Mouse (Mus musculus): ENCODE measurements at regions not wholly inside any gene's neighbourhood (a gene's known extent, or its start where the extent isn't known, plus 50 kb on each side); places are given as distances from the start of the nearest gene placed in this dataset.

- in situ Hi-C loops (cut with MboI; ENCODE audit: unreplicated experiment in 2 of 2): no loop called here
Measured at GRCm38 (mm10) chr6:117407953-117408352, 239.6 kb downstream of the Cxcl12 start.

GRCm38 (mm10) chr6:117408971-117409783 is 240.8 kb downstream of the Cxcl12 start:
- in situ Hi-C loops (cut with MboI; ENCODE audit: unreplicated experiment in 2 of 2): no loop called here

- in situ Hi-C loops (cut with MboI; ENCODE audit: unreplicated experiment in 2 of 2): no loop called here
Measured at GRCm38 (mm10) chr6:117414926-117415325, 246.6 kb downstream of the Cxcl12 start.

GRCm38 (mm10) chr6:117415901-117416300 is 247.6 kb downstream of the Cxcl12 start:
- in situ Hi-C loops (cut with MboI; ENCODE audit: unreplicated experiment in 2 of 2): no loop called here

- in situ Hi-C loops (cut with MboI; ENCODE audit: unreplicated experiment in 2 of 2): no loop called here
Measured at GRCm38 (mm10) chr6:117416461-117416860, 248.1 kb downstream of the Cxcl12 start.

GRCm38 (mm10) chr6:117422846-117423573 is 254.7 kb downstream of the Cxcl12 start:
- in situ Hi-C loops (cut with MboI; ENCODE audit: unreplicated experiment in 2 of 2): no loop called here

- in situ Hi-C loops (cut with MboI; ENCODE audit: unreplicated experiment in 2 of 2): no loop called here
Measured at GRCm38 (mm10) chr6:117426363-117426762, 258.0 kb downstream of the Cxcl12 start.

GRCm38 (mm10) chr6:117427351-117428142 is 259.2 kb downstream of the Cxcl12 start:
- in situ Hi-C loops (cut with MboI; ENCODE audit: unreplicated experiment in 2 of 2): no loop called here

- in situ Hi-C loops (cut with MboI; ENCODE audit: unreplicated experiment in 2 of 2): no loop called here
Measured at GRCm38 (mm10) chr6:117428441-117428840, 260.1 kb downstream of the Cxcl12 start.

GRCm38 (mm10) chr6:117430876-117431781 is 262.8 kb downstream of the Cxcl12 start:
- in situ Hi-C loops (cut with MboI; ENCODE audit: unreplicated experiment in 2 of 2): no loop called here

- in situ Hi-C loops (cut with MboI; ENCODE audit: unreplicated experiment in 2 of 2): no loop called here
Measured at GRCm38 (mm10) chr6:117436851-117437250, 268.5 kb downstream of the Cxcl12 start.

GRCm38 (mm10) chr6:117437411-117438101 is 269.2 kb downstream of the Cxcl12 start:
- in situ Hi-C loops (cut with MboI; ENCODE audit: unreplicated experiment in 2 of 2): no loop called here

GRCm38 (mm10) chr6:117448652-117449051 is 280.3 kb downstream of the Cxcl12 start:
- in situ Hi-C loops (cut with MboI; ENCODE audit: unreplicated experiment in 2 of 2): no loop called here

- in situ Hi-C loops (cut with MboI; ENCODE audit: unreplicated experiment in 2 of 2): no loop called here
Measured at GRCm38 (mm10) chr6:117451001-117451400, 282.7 kb downstream of the Cxcl12 start.

GRCm38 (mm10) chr6:117460193-117460592 is 291.9 kb downstream of the Cxcl12 start:
- in situ Hi-C loops (cut with MboI; ENCODE audit: unreplicated experiment in 2 of 2): no loop called here

GRCm38 (mm10) chr6:117465165-117465564 is 296.8 kb downstream of the Cxcl12 start:
- in situ Hi-C loops (cut with MboI; ENCODE audit: unreplicated experiment in 2 of 2): no loop called here

- in situ Hi-C loops (cut with MboI; ENCODE audit: unreplicated experiment in 2 of 2): no loop called here
Measured at GRCm38 (mm10) chr6:117465606-117466174, 297.4 kb downstream of the Cxcl12 start.

GRCm38 (mm10) chr6:117479376-117479775 is 311.0 kb downstream of the Cxcl12 start:
- in situ Hi-C loops (cut with MboI; ENCODE audit: unreplicated experiment in 2 of 2): no loop called here

- in situ Hi-C loops (cut with MboI; ENCODE audit: unreplicated experiment in 2 of 2): no loop called here
Measured at GRCm38 (mm10) chr6:117480396-117480795, 312.1 kb downstream of the Cxcl12 start.

All from v-Abl transformed pro-B cells (cell line).